In genomic region chr4:137015934-137016333, GRCm38 (mm10) we compare ENCODE assay signal across 12 mouse cellular contexts.
DNase-seq lines count a peak whose midpoint lies in the region.
"Had no signal": no experiment of that assay in that cellular context is flagged by ENCODE, and none has a peak within 500 bp of the region (broad histone marks: within the 10 kb centered on the region; RNA-seq: fewer than 3 reads in every experiment).

No protein-coding gene starts in this region.

- peak; percentile 32 for DNase-seq in ES-CJ7 (ENCODE audit: low read depth, low spot score)
- peak; percentile 32 for DNase-seq in R1 (ENCODE audit: low read depth, low spot score)
- DNase-seq in cerebellum, postnatal 14 days: peak; percentile 77 to 91
- peak; percentile 22 for DNase-seq in mesoderm, embryonic 11.5 days (ENCODE audit: low read depth, low spot score)
- DNase-seq in spleen, postnatal 4 days (ENCODE audit: low spot score in 2 of 2): no peak
- no peak for DNase-seq in adrenal gland, adult (ENCODE audit: inconsistent age in 2 of 2, low spot score in 1 of 2)
- no peak for DNase-seq in frontal cortex, postnatal 25 days (ENCODE audit: low spot score in 2 of 2)
- DNase-seq: adrenal gland, adult 2 months; gastrocnemius, postnatal 10 days; kidney, adult 8-10 months; layer of hippocampus, adult 9-11 months; thymus, postnatal 4 days had no signal

Comparison
In these comparisons a context has a peak if more than half of its experiments do, and no peak if none do; other contexts are left out.
1. DNase-seq: peak in ES-CJ7 (single experiment), R1 (single experiment), cerebellum, postnatal 14 days (2 of 2) and mesoderm, embryonic 11.5 days (single experiment); none in spleen, postnatal 4 days (0 of 2), adrenal gland, adult (0 of 2) and frontal cortex, postnatal 25 days (0 of 2).